Mouse (Mus musculus) spleen, postnatal 14 days (tissue): Measurements from ENCODE around the gene Ptpro.

Experiments used
- DNase-seq, 2 experiments: peaks; one replicate each; pipeline ENCODE4 v3.0.0; 2021 to 2022; ENCODE audit warnings: low spot score in 2 of 2

The Ptpro gene

GRCm38 (mm10) chr6:137252194-137252886 lies at the start of gene Ptpro:
TSS of gene Ptpro (plus strand) at chr6:137252319.
- no peak for DNase-seq

- DNase-seq: no peak
Observed at GRCm38 (mm10) chr6:137202661-137203060, 49.5 kb upstream of the Ptpro start.

GRCm38 (mm10) chr6:137205662-137206400 lies 46.3 kb upstream of the Ptpro start:
- no peak for DNase-seq

GRCm38 (mm10) chr6:137207126-137207525 lies 45.0 kb upstream of the Ptpro start:
- DNase-seq: no peak

- no peak for DNase-seq
Observed at GRCm38 (mm10) chr6:137209992-137210391, 42.1 kb upstream of the Ptpro start.

- no peak for DNase-seq
Observed at GRCm38 (mm10) chr6:137210991-137211390, 41.1 kb upstream of the Ptpro start.

- DNase-seq: no peak
Observed at GRCm38 (mm10) chr6:137211441-137211840, 40.7 kb upstream of the Ptpro start.

GRCm38 (mm10) chr6:137217841-137218463 lies 34.2 kb upstream of the Ptpro start:
- no peak for DNase-seq

GRCm38 (mm10) chr6:137252887-137253242 lies 746 bp downstream of the Ptpro start:
- no peak for DNase-seq

- DNase-seq: no peak
Observed at GRCm38 (mm10) chr6:137253415-137253814, 1.3 kb downstream of the Ptpro start.

- no peak for DNase-seq
Observed at GRCm38 (mm10) chr6:137261033-137261432, 8.9 kb downstream of the Ptpro start.

GRCm38 (mm10) chr6:137262087-137262486 lies 10.0 kb downstream of the Ptpro start:
- no peak for DNase-seq

- no peak for DNase-seq
Observed at GRCm38 (mm10) chr6:137268019-137268418, 15.9 kb downstream of the Ptpro start.

GRCm38 (mm10) chr6:137268592-137268991 lies 16.5 kb downstream of the Ptpro start:
- DNase-seq: no peak

GRCm38 (mm10) chr6:137272513-137272912 lies 20.4 kb downstream of the Ptpro start:
- no peak for DNase-seq

GRCm38 (mm10) chr6:137277587-137277994 lies 25.5 kb downstream of the Ptpro start:
- DNase-seq: no peak

GRCm38 (mm10) chr6:137279576-137279975 lies 27.5 kb downstream of the Ptpro start:
- DNase-seq: no peak

GRCm38 (mm10) chr6:137281541-137282049 lies 29.5 kb downstream of the Ptpro start:
- no peak for DNase-seq

- DNase-seq: no peak
Observed at GRCm38 (mm10) chr6:137282050-137282449, 29.9 kb downstream of the Ptpro start.

- no peak for DNase-seq
Observed at GRCm38 (mm10) chr6:137286376-137286775, 34.3 kb downstream of the Ptpro start.

GRCm38 (mm10) chr6:137287788-137288187 lies 35.7 kb downstream of the Ptpro start:
- DNase-seq: no peak

- no peak for DNase-seq
Observed at GRCm38 (mm10) chr6:137288264-137288663, 36.1 kb downstream of the Ptpro start.

GRCm38 (mm10) chr6:137292421-137292820 lies 40.3 kb downstream of the Ptpro start:
- no peak for DNase-seq
